Mouse (Mus musculus) liver, adult 2 months (tissue): ENCODE results near the gene Ptp4a2. TPM values are rescaled to one million over a fixed set of nuclear protein-coding genes. Genes with fewer than 3 reads are reported as not detected.

Experiments
- DNase-seq: peaks from one replicate; pipeline ENCODE4 v3.0.0-alpha.2; 2011; ENCODE audit warnings: low read depth, low spot score; ENCODE audit errors: extremely low read depth
- H3K27ac ChIP-seq: fragments of 200-500 bp; replicated peaks from 2 replicates; pipeline ENCODE4 v1.5.1; 2012; ENCODE audit warnings: low read depth, mild to moderate bottlenecking, control low read depth, inconsistent platforms, low read length; ENCODE audit not compliant: insufficient read depth
- H3K27me3 ChIP-seq: fragments of 200-500 bp; 2 replicates; pipeline ENCODE4 v1.6.1; 2012; ENCODE audit warnings: mild to moderate bottlenecking, moderate library complexity, low read length, inconsistent platforms; ENCODE audit not compliant: control insufficient read depth, insufficient read depth
- H3K36me3 ChIP-seq: fragments of 200-500 bp; 2 replicates; pipeline ENCODE4 v1.6.1; 2012; ENCODE audit warnings: low read length, inconsistent platforms; ENCODE audit not compliant: control insufficient read depth, insufficient read depth
- H3K4me1 ChIP-seq: fragments of 200-500 bp; 2 replicates; pipeline ENCODE4 v1.6.1; 2011; ENCODE audit warnings: low read length; ENCODE audit not compliant: control insufficient read depth, insufficient read depth
- H3K4me3 ChIP-seq: fragments of 200-500 bp; 2 replicates; pipeline ENCODE4 v1.5.1; 2011; ENCODE audit warnings: low read depth, mild to moderate bottlenecking, control low read depth, low read length, moderate library complexity; ENCODE audit not compliant: insufficient read depth
- H3K79me2 ChIP-seq: fragments of 200-500 bp; 2 replicates; pipeline ENCODE4 v1.6.1; 2012; ENCODE audit warnings: inconsistent platforms, mild to moderate bottlenecking, low read length, moderate library complexity; ENCODE audit not compliant: control insufficient read depth, insufficient read depth
- H3K9ac ChIP-seq: fragments of 200-500 bp; 2 replicates; pipeline ENCODE4 v1.6.1; 2012; ENCODE audit warnings: low read depth, mild to moderate bottlenecking, control low read depth, inconsistent platforms, low read length
- CTCF ChIP-seq: fragments of 200-500 bp; IDR thresholded peaks from 2 replicates; pipeline ENCODE4 v1.5.1; 2011; ENCODE audit warnings: low read depth, low read length, control low read depth
- POLR2A ChIP-seq: fragments of 200-500 bp; IDR thresholded peaks from 2 replicates; pipeline ENCODE4 v1.6.1; 2011; ENCODE audit warnings: low read length, control low read depth; ENCODE audit not compliant: insufficient read depth; ENCODE audit errors: extremely low read depth
- WGBS: fragments of 180-500 bp; shearing (Covaris S2); methylation state at CpG from one replicate; pipeline ENCODE4 v1.1.7; 2018; 5-methylcytosine and 5-hydroxymethylcytosine counted together
- polyA plus RNA-seq: library from polyadenylated mRNA; depleted of rRNA; stranded (reverse); fragments of >200 nt; gene quantifications from 2 replicates; pipeline ENCODE4 v1.2.3, GENCODE M21; 2012
- total RNA-seq: library from RNA; depleted of rRNA; stranded (reverse); fragments of >200 nt; gene quantifications from 2 replicates; pipeline ENCODE4 v1.2.3, GENCODE M21; 2014

The Ptp4a2 gene
- total and polyA plus RNA-seq, 2 experiments, result 41.1 to 63.4 TPM

GRCm38 (mm10) chr4:129827611-129828010 is 16.6 kb downstream of the Ptp4a2 start:
- no peak overlapping the region for H3K27ac ChIP-seq
- WGBS, result 66% methylated on average over 3 of the region's 3 CpGs
- no peaks in the 10 kb centered on the region for H3K36me3 ChIP-seq
- H3K9ac ChIP-seq, result no peak overlapping the region
- H3K27me3 ChIP-seq, result no peaks in the 10 kb centered on the region
- no peak overlapping the region for H3K4me3 ChIP-seq
- H3K4me1 ChIP-seq, result peaks cover 30% of the 10 kb centered on the region
- TF ChIP-seq POLR2A (no peak), CTCF (no peak)
- no peak for DNase-seq
- H3K79me2 ChIP-seq, result peaks cover 32% of the 10 kb centered on the region

GRCm38 (mm10) chr4:129828081-129828480 is 17.1 kb downstream of the Ptp4a2 start:
- TF ChIP-seq POLR2A, result no peak
- TF ChIP-seq CTCF, result no peak
- peaks cover 31% of the 10 kb centered on the region for H3K4me1 ChIP-seq
- H3K27me3 ChIP-seq, result no peaks in the 10 kb centered on the region
- no peak overlapping the region for H3K9ac ChIP-seq
- WGBS, result 14% methylated on average over 3 of the region's 3 CpGs
- H3K27ac ChIP-seq, result no peak overlapping the region
- H3K36me3 ChIP-seq, result no peaks in the 10 kb centered on the region
- DNase-seq, result peak; percentile 45
- no peak overlapping the region for H3K4me3 ChIP-seq
- H3K79me2 ChIP-seq, result peaks cover 33% of the 10 kb centered on the region

- no peak overlapping the region for H3K4me3 ChIP-seq
- TF ChIP-seq CTCF (no peak), POLR2A (no peak)
- peaks cover 33% of the 10 kb centered on the region for H3K4me1 ChIP-seq
- H3K36me3 ChIP-seq, result no peaks in the 10 kb centered on the region
- H3K9ac ChIP-seq, result no peak overlapping the region
- WGBS, result 2% methylated on average over 1 of the region's 1 CpGs
- DNase-seq, result no peak
- H3K27ac ChIP-seq, result no peak overlapping the region
- no peaks in the 10 kb centered on the region for H3K27me3 ChIP-seq
- peaks cover 36% of the 10 kb centered on the region for H3K79me2 ChIP-seq
These were observed 18.8 kb downstream of the Ptp4a2 start for GRCm38 (mm10) chr4:129829799-129830198.

- peak overlapping the region; percentile 51 for H3K27ac ChIP-seq
- no peak overlapping the region for H3K4me3 ChIP-seq
- peaks cover 36% of the 10 kb centered on the region for H3K4me1 ChIP-seq
- peak overlapping the region; percentile 43; the same call in 1 of the 2 replicates for H3K9ac ChIP-seq
- no peaks in the 10 kb centered on the region for H3K36me3 ChIP-seq
- no peak for DNase-seq
- no peak for TF ChIP-seq CTCF
- TF ChIP-seq POLR2A, result no peak
- WGBS, result 50% methylated on average over 8 of the region's 8 CpGs
- no peaks in the 10 kb centered on the region for H3K27me3 ChIP-seq
- peaks cover 40% of the 10 kb centered on the region for H3K79me2 ChIP-seq
These were observed 19.4 kb downstream of the Ptp4a2 start for GRCm38 (mm10) chr4:129830343-129830944.

- WGBS, result 13% methylated on average over 6 of the region's 6 CpGs
- TF ChIP-seq CTCF, result no peak
- TF ChIP-seq POLR2A, result no peak
- peak; percentile 65 for DNase-seq
- no peak overlapping the region for H3K9ac ChIP-seq
- peaks cover 2% of the 10 kb centered on the region; the same call in 1 of the 2 replicates for H3K36me3 ChIP-seq
- H3K79me2 ChIP-seq, result peaks cover 40% of the 10 kb centered on the region
- H3K27me3 ChIP-seq, result no peaks in the 10 kb centered on the region
- no peak overlapping the region for H3K4me3 ChIP-seq
- peaks cover 36% of the 10 kb centered on the region for H3K4me1 ChIP-seq
- H3K27ac ChIP-seq, result 0 out of 2 replicates have a peak overlapping the region, but pooled peaks have one; percentile 19
These were observed 23.6 kb downstream of the Ptp4a2 start for GRCm38 (mm10) chr4:129834581-129834980.

GRCm38 (mm10) chr4:129835296-129835695 is 24.3 kb downstream of the Ptp4a2 start:
- Histone ChIP-seq H3K27ac (peak overlapping the region; percentile 13; the same call in 1 of the 2 replicates), H3K27me3 (no peaks in the 10 kb centered on the region), H3K36me3 (peaks cover 8% of the 10 kb centered on the region), H3K4me1 (peaks cover 35% of the 10 kb centered on the region), H3K9ac (no peak overlapping the region), H3K4me3 (no peak overlapping the region), H3K79me2 (peaks cover 42% of the 10 kb centered on the region)
- DNase-seq, result peak; percentile 47
- WGBS, result 38% methylated on average over 7 of the region's 7 CpGs
- TF ChIP-seq CTCF (no peak), POLR2A (no peak)
